Mouse (Mus musculus): ENCODE measurements around the gene D10Jhu81e. TPM values are rescaled to one million over a fixed set of nuclear protein-coding genes. Genes with fewer than 3 reads are reported as not detected.
"Not testable (repeated sequence)": the region's sequence is repeated elsewhere in the genome, so short reads cannot be mapped to it uniquely, and the experiment has no call there.

The D10Jhu81e gene
- polyA plus RNA-seq (2015; fragmentation: Nextera tagmentation; extraction: Ambion mirVana): 43.2 TPM in 2 replicates

- WGBS: 1% methylated on average over 50 of the region's 50 CpGs
- H3K4me1 ChIP-seq: peaks cover 21% of the 10 kb centered on the region
- H3K27ac ChIP-seq: peak within 1 kb of the TSS; percentile 87
- H3K4me2 ChIP-seq: peak within 1 kb of the TSS; percentile 91
- H3K4me3 ChIP-seq (replicated peaks): peak within 1 kb of the TSS; percentile 94
- peaks cover 76% of the 10 kb centered on the region for H3K36me3 ChIP-seq
- H3K9me3 ChIP-seq (replicated peaks): no peaks in the 10 kb centered on the region
- ATAC-seq (replicated peaks; ENCODE audit: low FRiP score): peak; percentile 97
- H3K9ac ChIP-seq: peak within 1 kb of the TSS; percentile 91
- H3K27me3 ChIP-seq: no peaks in the 10 kb centered on the region
These were observed at the start of gene D10Jhu81e for GRCm38 (mm10) chr10:78169281-78170042. Gene D10Jhu81e, minus strand, starts transcription at chr10:78169782.

GRCm38 (mm10) chr10:78218576-78218975 is 49.0 kb upstream of the D10Jhu81e start:
- Histone ChIP-seq H3K36me3 (peaks cover 85% of the 10 kb centered on the region), H3K9ac (no peak overlapping the region), H3K9me3 (replicated peaks) (no peaks in the 10 kb centered on the region), H3K27ac (no peak overlapping the region), H3K4me2 (no peak overlapping the region), H3K4me3 (replicated peaks) (no peak overlapping the region), H3K4me1 (no peaks in the 10 kb centered on the region), H3K27me3 (no peaks in the 10 kb centered on the region)
- 69% methylated on average over 6 of the region's 6 CpGs for WGBS
- ATAC-seq (replicated peaks; ENCODE audit: low FRiP score): no peak

GRCm38 (mm10) chr10:78216376-78217083 is 46.9 kb upstream of the D10Jhu81e start:
- WGBS: 75% methylated on average over 6 of the region's 6 CpGs
- peaks cover 97% of the 10 kb centered on the region for H3K36me3 ChIP-seq
- ATAC-seq (replicated peaks; ENCODE audit: low FRiP score): 0 out of 2 replicates have a peak, but pooled peaks have one; percentile 70

GRCm38 (mm10) chr10:78214371-78214770 is 44.8 kb upstream of the D10Jhu81e start:
- no peaks in the 10 kb centered on the region for H3K27me3 ChIP-seq
- no peak for ATAC-seq (replicated peaks; ENCODE audit: low FRiP score)
- H3K27ac ChIP-seq: no peak overlapping the region
- H3K4me3 ChIP-seq (replicated peaks): no peak overlapping the region
- H3K36me3 ChIP-seq: peaks cover 97% of the 10 kb centered on the region
- H3K9ac ChIP-seq: no peak overlapping the region
- no peak overlapping the region for H3K4me2 ChIP-seq
- no peaks in the 10 kb centered on the region for H3K4me1 ChIP-seq
- no peaks in the 10 kb centered on the region for H3K9me3 ChIP-seq (replicated peaks)
- WGBS: 94% methylated on average over 9 of the region's 9 CpGs

More at GRCm38 (mm10) chr10:78216376-78217083, 46.9 kb upstream of the D10Jhu81e start:
- H3K9me3 ChIP-seq (replicated peaks): no peaks in the 10 kb centered on the region
- no peaks in the 10 kb centered on the region for H3K4me1 ChIP-seq
- H3K27ac ChIP-seq: no peak overlapping the region
- H3K9ac ChIP-seq: no peak overlapping the region
- H3K27me3 ChIP-seq: no peaks in the 10 kb centered on the region
- no peak overlapping the region for H3K4me2 ChIP-seq
- H3K4me3 ChIP-seq (replicated peaks): no peak overlapping the region

- H3K27me3 ChIP-seq: no peaks in the 10 kb centered on the region
- no peak overlapping the region for H3K4me3 ChIP-seq (replicated peaks)
- H3K9me3 ChIP-seq (replicated peaks): no peaks in the 10 kb centered on the region
- H3K36me3 ChIP-seq: peaks cover 97% of the 10 kb centered on the region
- H3K27ac ChIP-seq: no peak overlapping the region
- H3K9ac ChIP-seq: no peak overlapping the region
- no peak overlapping the region for H3K4me2 ChIP-seq
- ATAC-seq (replicated peaks; ENCODE audit: low FRiP score): no peak
- no peaks in the 10 kb centered on the region for H3K4me1 ChIP-seq
- 66% methylated on average over 6 of the region's 6 CpGs for WGBS
These were observed 41.7 kb upstream of the D10Jhu81e start for GRCm38 (mm10) chr10:78211311-78211710.

GRCm38 (mm10) chr10:78201182-78201581 is 31.6 kb upstream of the D10Jhu81e start:
- Histone ChIP-seq H3K4me3 (replicated peaks) (no peak overlapping the region), H3K9me3 (replicated peaks) (no peaks in the 10 kb centered on the region), H3K4me1 (no peaks in the 10 kb centered on the region), H3K27ac (no peak overlapping the region), H3K36me3 (peaks cover 89% of the 10 kb centered on the region), H3K4me2 (no peak overlapping the region), H3K27me3 (no peaks in the 10 kb centered on the region), H3K9ac (no peak overlapping the region)
- 94% methylated on average over 4 of the region's 4 CpGs for WGBS
- ATAC-seq (replicated peaks; ENCODE audit: low FRiP score): no peak

GRCm38 (mm10) chr10:78192933-78193332 is 23.4 kb upstream of the D10Jhu81e start:
- H3K27ac ChIP-seq: no peak overlapping the region
- 95% methylated on average over 5 of the region's 5 CpGs for WGBS
- no peaks in the 10 kb centered on the region for H3K27me3 ChIP-seq
- no peak for ATAC-seq (replicated peaks; ENCODE audit: low FRiP score)
- H3K4me3 ChIP-seq (replicated peaks): no peak overlapping the region
- H3K4me1 ChIP-seq: no peaks in the 10 kb centered on the region
- no peaks in the 10 kb centered on the region for H3K9me3 ChIP-seq (replicated peaks)
- peaks cover 99% of the 10 kb centered on the region for H3K36me3 ChIP-seq
- H3K4me2 ChIP-seq: no peak overlapping the region
- no peak overlapping the region for H3K9ac ChIP-seq

- peaks cover 63% of the 10 kb centered on the region for H3K36me3 ChIP-seq
These were observed 16.5 kb upstream of the D10Jhu81e start for GRCm38 (mm10) chr10:78186076-78186475.

GRCm38 (mm10) chr10:78185381-78185725 is 15.8 kb upstream of the D10Jhu81e start:
- Histone ChIP-seq H3K9me3 (replicated peaks) (no peaks in the 10 kb centered on the region), H3K27me3 (no peaks in the 10 kb centered on the region), H3K9ac (peak overlapping the region; percentile 67), H3K27ac (peak overlapping the region; percentile 76), H3K4me2 (peak overlapping the region; percentile 93), H3K4me3 (replicated peaks) (peak overlapping the region; percentile 87), H3K36me3 (peaks cover 63% of the 10 kb centered on the region), H3K4me1 (peaks cover 18% of the 10 kb centered on the region)
- whole genome bisulfite sequencing: 13% methylated on average over 9 of the region's 9 CpGs
- peak; percentile 23; the same call in 1 of the 2 replicates for ATAC-seq (replicated peaks; ENCODE audit: low FRiP score)

More at GRCm38 (mm10) chr10:78186076-78186475, 16.5 kb upstream of the D10Jhu81e start:
- WGBS: 84% methylated on average over 4 of the region's 4 CpGs
- not testable (repeated sequence) for H3K9me3 ChIP-seq (replicated peaks); H3K4me2 ChIP-seq; H3K9ac ChIP-seq; H3K27me3 ChIP-seq; H3K27ac ChIP-seq; H3K4me3 ChIP-seq (replicated peaks); ATAC-seq (replicated peaks; ENCODE audit: low FRiP score)
- peaks cover 18% of the 10 kb centered on the region for H3K4me1 ChIP-seq

- Histone ChIP-seq H3K4me3 (replicated peaks) (peak within 1 kb of the TSS; percentile 87), H3K36me3 (peaks cover 63% of the 10 kb centered on the region), H3K4me1 (peaks cover 18% of the 10 kb centered on the region), H3K9ac (peak within 1 kb of the TSS; percentile 67), H3K27ac (peak within 1 kb of the TSS; percentile 76), H3K9me3 (replicated peaks) (no peaks in the 10 kb centered on the region), H3K4me2 (peak within 1 kb of the TSS; percentile 93), H3K27me3 (no peaks in the 10 kb centered on the region)
- ATAC-seq (replicated peaks; ENCODE audit: low FRiP score): peak; percentile 96
- 2% methylated on average over 47 of the region's 47 CpGs for WGBS
These were observed 15.2 kb upstream of the D10Jhu81e start, which contains the start of gene Pwp2 for GRCm38 (mm10) chr10:78184531-78185380. Gene Pwp2, minus strand, starts transcription at chr10:78185149.

GRCm38 (mm10) chr10:78183577-78183976 is 14.0 kb upstream of the D10Jhu81e start:
- peaks cover 63% of the 10 kb centered on the region for H3K36me3 ChIP-seq
- H3K4me2 ChIP-seq: peak overlapping the region; percentile 93; the same call in 1 of the 2 replicates
- H3K4me1 ChIP-seq: peaks cover 18% of the 10 kb centered on the region
- ATAC-seq (replicated peaks; ENCODE audit: low FRiP score): no peak
- H3K4me3 ChIP-seq (replicated peaks): peak overlapping the region; percentile 87; the same call in 1 of the 2 replicates
- H3K9me3 ChIP-seq (replicated peaks): no peaks in the 10 kb centered on the region
- no peaks in the 10 kb centered on the region for H3K27me3 ChIP-seq
- H3K9ac ChIP-seq: no peak overlapping the region
- H3K27ac ChIP-seq: no peak overlapping the region
- WGBS: 92% methylated on average over 3 of the region's 3 CpGs

Data from kidney, embryonic 15.5 days (tissue).